Mouse (Mus musculus) MEL (cell line): ENCODE measurements at regions not wholly inside any gene's neighbourhood (a gene's known extent, or its start where the extent isn't known, plus 50 kb on each side); places are given as distances from the start of the nearest gene placed in this dataset.

Experiments used
- CHD1 ChIP-seq: IDR thresholded peaks from 2 replicates; pipeline ENCODE4 v1.6.1; 2012; ENCODE audit warnings: low read depth, mild to moderate bottlenecking, inconsistent platforms, low read length, improper control_type of control experiment
- EP300 ChIP-seq, 2 experiments: IDR thresholded peaks; 2 replicates each; pipeline ENCODE4 v1.6.1; 2011; ENCODE audit warnings: improper control_type of control experiment in 2 of 2, low read length in 2 of 2, low read depth in 1 of 2, mild to moderate bottlenecking in 1 of 2
- POLR2A ChIP-seq, 2 experiments: IDR thresholded peaks; 2 replicates each; pipeline ENCODE4 v1.6.1; 2011 to 2012; ENCODE audit warnings: low read length in 2 of 2, mild to moderate bottlenecking in 2 of 2, control low read depth in 1 of 2, improper control_type of control experiment in 1 of 2, low read depth in 1 of 2, moderate library complexity in 1 of 2; ENCODE audit not compliant: control insufficient read depth in 1 of 2, insufficient read depth in 1 of 2, poor library complexity in 1 of 2
- RCOR1 ChIP-seq: IDR thresholded peaks from 2 replicates; pipeline ENCODE4 v1.6.1; 2012; ENCODE audit warnings: low read depth, mild to moderate bottlenecking, inconsistent platforms, low read length, improper control_type of control experiment

DNA sequence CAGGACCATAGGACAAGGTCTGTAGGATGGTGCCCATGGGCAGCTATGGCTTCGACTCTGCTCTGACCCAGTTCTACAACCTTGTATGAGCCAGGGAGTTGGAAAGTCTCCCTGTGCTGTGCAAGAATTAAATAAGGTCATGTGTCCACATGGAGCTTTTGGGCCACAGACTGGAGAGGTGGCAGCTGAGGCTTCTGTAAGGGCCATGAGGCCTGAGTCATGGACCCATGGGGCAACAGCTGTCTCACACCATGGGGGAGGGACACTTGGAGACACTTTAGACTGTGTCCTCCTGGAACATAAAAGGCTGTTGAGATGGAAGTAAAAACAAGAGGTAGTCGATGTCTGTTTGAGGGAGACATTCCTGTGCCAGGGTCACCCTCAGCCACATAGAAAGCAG, 154.5 kb upstream of the Gm3448 start:
- TF ChIP-seq CHD1 (no peak), POLR2A (IDR thresholded peaks at IDR 0.05; ENCODE audit: control insufficient read depth in 1 of 2, insufficient read depth in 1 of 2, low read depth in 1 of 2, low read length in 2 of 2, poor library complexity in 1 of 2) (no peak), EP300 (IDR thresholded peaks at IDR 0.05; ENCODE audit: low read depth in 1 of 2, low read length in 2 of 2) (no peak), RCOR1 (no peak)
